Mouse (Mus musculus) stomach, embryonic 15.5 days (tissue): ENCODE data around the gene Notch3. TPM values are rescaled to one million over a fixed set of nuclear protein-coding genes. Genes with fewer than 3 reads are reported as not detected.
"Not testable (repeated sequence)": the region's sequence is repeated elsewhere in the genome, so short reads cannot be mapped to it uniquely, and the experiment has no call there.

ENCODE experiments used
- ATAC-seq: fragments of 200-750 bp; cut with Nextera tagmentation; 2 replicates; pipeline ENCODE4 v1.8.0; 2017; ENCODE audit warnings: low read depth, moderate number of reproducible peaks, moderate TSS enrichment; ENCODE audit not compliant: insufficient read depth, low FRiP score
- H3K27ac ChIP-seq: fragments of 300-500 bp; sonication (generic); 2 replicates; pipeline ENCODE4 v1.5.1; 2015; ENCODE audit warnings: mild to moderate bottlenecking, inconsistent platforms
- H3K27me3 ChIP-seq: fragments of 300-500 bp; sonication (generic); replicated peaks from 2 replicates; pipeline ENCODE4 v1.6.1; 2015; ENCODE audit warnings: inconsistent platforms
- H3K36me3 ChIP-seq: fragments of 300-500 bp; sonication (generic); 2 replicates; pipeline ENCODE4 v1.6.1; 2015; ENCODE audit warnings: inconsistent platforms
- H3K4me1 ChIP-seq: fragments of 300-500 bp; sonication (generic); 2 replicates; pipeline ENCODE4 v1.6.1; 2015; ENCODE audit warnings: inconsistent platforms
- H3K4me2 ChIP-seq: fragments of 300-500 bp; sonication (generic); 2 replicates; pipeline ENCODE4 v1.6.1; 2015; ENCODE audit warnings: mild to moderate bottlenecking, inconsistent platforms
- H3K4me3 ChIP-seq: fragments of 300-500 bp; sonication (generic); replicated peaks from 2 replicates; pipeline ENCODE4 v1.5.1; 2015; ENCODE audit warnings: inconsistent platforms
- H3K9ac ChIP-seq: fragments of 300-500 bp; sonication (generic); 2 replicates; pipeline ENCODE4 v1.6.1; 2015; ENCODE audit warnings: inconsistent platforms
- H3K9me3 ChIP-seq: fragments of 300-500 bp; sonication (generic); 2 replicates; pipeline ENCODE4 v1.6.1; 2016; ENCODE audit warnings: inconsistent platforms
- whole genome bisulfite sequencing: fragments of 180-500 bp; shearing (Covaris S2); methylation state at CpG from one replicate; pipeline ENCODE4 v1.1.7; 2015; 5-methylcytosine and 5-hydroxymethylcytosine counted together
- polyA plus RNA-seq: library from polyadenylated mRNA; unstranded; fragments of >200 nt; fragmentation: Nextera tagmentation; extraction: Ambion mirVana; gene quantifications from 2 replicates; pipeline ENCODE4 v1.2.1, GENCODE M21; 2015

Notch3 gene
- 13.1 and 14.2 TPM in 2 replicates for polyA plus RNA-seq

DNA sequence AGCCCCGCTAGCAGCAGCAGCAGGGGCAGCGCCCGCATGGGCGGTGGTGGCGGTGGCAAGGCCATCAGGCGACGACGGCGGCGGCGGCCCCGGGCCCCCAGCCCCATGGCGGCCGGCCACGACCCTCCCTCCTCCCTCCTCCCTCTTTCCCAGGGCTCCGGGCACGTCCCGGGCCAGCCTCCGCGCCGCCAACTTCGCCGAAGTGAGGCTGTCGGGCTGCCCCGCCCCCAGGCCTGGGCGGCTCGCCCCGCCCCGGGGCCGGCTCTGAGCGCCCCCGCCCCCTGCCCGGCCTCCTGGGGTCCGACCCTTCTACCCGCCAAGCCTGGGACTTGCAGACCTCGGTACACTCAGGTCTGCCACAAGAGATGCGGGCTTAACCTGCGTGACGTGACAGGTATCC, at the start of gene Notch3:
Gene Notch3, minus strand, starts transcription at position 166 of the 400 bp plus-strand sequence.
- Histone ChIP-seq H3K27ac (peak within 1 kb of the TSS; percentile 93), H3K4me3 (peak within 1 kb of the TSS; percentile 78), H3K9ac (peak within 1 kb of the TSS; percentile 73), H3K36me3 (no peaks in the 10 kb centered on the region), H3K9me3 (no peaks in the 10 kb centered on the region), H3K4me2 (peak within 1 kb of the TSS; percentile 86), H3K4me1 (peaks cover 34% of the 10 kb centered on the region), H3K27me3 (no peaks in the 10 kb centered on the region)
- under 1% methylated on average over 32 of the region's 39 CpGs for WGBS
- peak; percentile 63 for ATAC-seq

DNA sequence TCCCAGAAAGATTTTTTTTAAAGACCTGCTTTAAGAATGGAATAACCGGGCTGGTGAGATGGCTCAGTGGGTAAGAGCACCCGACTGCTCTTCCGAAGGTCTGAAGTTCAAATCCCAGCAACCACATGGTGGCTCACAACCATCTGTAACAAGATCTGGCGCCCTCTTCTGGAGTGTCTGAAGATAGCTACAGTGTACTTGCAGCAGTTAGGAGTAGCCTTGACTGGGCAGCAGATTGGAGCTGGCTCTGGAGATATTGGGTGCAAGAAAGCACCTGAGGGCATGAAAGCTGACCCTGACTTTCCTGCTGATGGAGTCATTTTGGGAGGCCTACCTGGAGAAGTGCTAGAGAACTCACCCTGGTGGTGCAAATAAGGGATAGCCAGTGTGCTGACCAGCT, 48.9 kb upstream of the Notch3 start:
- not testable (repeated sequence) for H3K4me3 ChIP-seq, H3K27ac ChIP-seq, H3K4me2 ChIP-seq, H3K4me1 ChIP-seq, H3K27me3 ChIP-seq, H3K9me3 ChIP-seq, ATAC-seq, H3K9ac ChIP-seq
- H3K36me3 ChIP-seq = peaks cover 50% of the 10 kb centered on the region
- 69% methylated on average over 4 of the region's 4 CpGs for WGBS

DNA sequence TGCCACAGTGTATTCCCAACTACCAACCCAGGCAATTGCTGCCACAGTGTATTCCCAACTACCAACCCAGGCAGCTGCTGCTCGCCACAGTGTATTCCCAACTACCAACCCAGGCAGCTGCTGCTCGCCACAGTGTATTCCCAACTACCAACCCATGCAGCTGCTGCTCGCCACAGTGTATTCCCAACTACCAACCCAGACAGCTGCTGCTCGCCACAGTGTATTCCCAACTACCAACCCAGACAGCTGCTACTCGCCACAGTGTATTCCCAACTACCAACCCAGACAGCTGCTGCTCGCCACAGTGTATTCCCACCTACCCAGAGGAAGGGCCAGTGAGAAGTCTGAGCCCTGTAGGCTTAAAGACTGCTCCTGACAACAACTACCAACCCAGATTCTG, 44.9 kb upstream of the Notch3 start:
- not testable (repeated sequence) for H3K27me3 ChIP-seq, H3K9me3 ChIP-seq, H3K9ac ChIP-seq, H3K27ac ChIP-seq, H3K4me3 ChIP-seq, ATAC-seq, H3K4me2 ChIP-seq
- 90% methylated on average over 6 of the region's 6 CpGs for WGBS
- Histone ChIP-seq H3K4me1 (peaks cover 14% of the 10 kb centered on the region; the same call in 1 of the 2 replicates), H3K36me3 (peaks cover 47% of the 10 kb centered on the region)

DNA sequence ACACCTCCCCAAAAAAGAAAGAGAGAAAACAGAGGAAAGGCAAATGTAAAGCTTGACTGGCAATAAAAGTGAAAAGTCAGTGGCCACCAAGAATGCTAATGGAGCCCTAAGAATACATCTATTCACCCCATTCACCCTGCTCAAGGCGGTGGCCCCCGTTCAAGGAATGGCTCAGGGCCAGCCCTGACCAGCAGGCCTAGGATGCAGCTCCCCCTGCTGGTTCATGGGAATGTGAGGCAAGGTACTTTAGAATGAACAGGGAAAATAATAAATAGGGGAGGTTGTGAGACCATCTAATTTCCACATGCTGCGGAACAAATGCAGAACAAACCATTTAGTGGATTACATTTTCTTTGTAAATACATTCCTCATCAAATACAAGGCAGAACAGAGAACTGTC, 43.1 kb upstream of the Notch3 start:
- H3K9me3 ChIP-seq = no peaks in the 10 kb centered on the region
- peak; percentile 45; the same call in 1 of the 2 replicates for ATAC-seq
- WGBS = 38% methylated on average over 3 of the region's 3 CpGs
- no peak overlapping the region for H3K4me2 ChIP-seq
- peaks cover 54% of the 10 kb centered on the region for H3K36me3 ChIP-seq
- no peak overlapping the region for H3K4me3 ChIP-seq
- H3K27me3 ChIP-seq = no peaks in the 10 kb centered on the region
- H3K4me1 ChIP-seq = peaks cover 14% of the 10 kb centered on the region; the same call in 1 of the 2 replicates
- no peak overlapping the region for H3K9ac ChIP-seq
- peak overlapping the region; percentile 72 for H3K27ac ChIP-seq

DNA sequence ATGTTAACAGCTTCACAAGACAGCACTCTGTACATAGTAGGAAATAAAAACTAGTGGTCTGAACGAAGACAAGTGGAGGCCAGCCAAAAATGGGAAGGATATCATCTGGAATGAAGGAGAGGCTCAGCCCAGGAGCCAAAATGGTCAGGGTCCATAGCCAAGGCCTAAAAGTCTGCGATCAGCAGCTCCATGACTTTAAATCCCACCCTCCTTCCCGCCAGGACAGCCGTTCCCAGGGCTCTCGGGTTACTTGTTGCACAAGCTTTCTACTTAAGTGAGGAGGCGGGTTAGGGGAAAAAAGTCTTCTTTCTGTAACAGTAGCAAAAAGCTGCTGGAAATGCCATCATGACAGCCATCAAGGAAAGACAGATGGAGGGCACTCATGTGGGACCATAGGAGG, 42.5 kb upstream of the Notch3 start:
- H3K4me3 ChIP-seq = no peak overlapping the region
- WGBS = 49% methylated on average over 6 of the region's 6 CpGs
- peak overlapping the region; percentile 72 for H3K27ac ChIP-seq
- peaks cover 14% of the 10 kb centered on the region; the same call in 1 of the 2 replicates for H3K4me1 ChIP-seq
- H3K9ac ChIP-seq = no peak overlapping the region
- no peaks in the 10 kb centered on the region for H3K9me3 ChIP-seq
- ATAC-seq = no peak
- peaks cover 50% of the 10 kb centered on the region for H3K36me3 ChIP-seq
- no peaks in the 10 kb centered on the region for H3K27me3 ChIP-seq
- no peak overlapping the region for H3K4me2 ChIP-seq

DNA sequence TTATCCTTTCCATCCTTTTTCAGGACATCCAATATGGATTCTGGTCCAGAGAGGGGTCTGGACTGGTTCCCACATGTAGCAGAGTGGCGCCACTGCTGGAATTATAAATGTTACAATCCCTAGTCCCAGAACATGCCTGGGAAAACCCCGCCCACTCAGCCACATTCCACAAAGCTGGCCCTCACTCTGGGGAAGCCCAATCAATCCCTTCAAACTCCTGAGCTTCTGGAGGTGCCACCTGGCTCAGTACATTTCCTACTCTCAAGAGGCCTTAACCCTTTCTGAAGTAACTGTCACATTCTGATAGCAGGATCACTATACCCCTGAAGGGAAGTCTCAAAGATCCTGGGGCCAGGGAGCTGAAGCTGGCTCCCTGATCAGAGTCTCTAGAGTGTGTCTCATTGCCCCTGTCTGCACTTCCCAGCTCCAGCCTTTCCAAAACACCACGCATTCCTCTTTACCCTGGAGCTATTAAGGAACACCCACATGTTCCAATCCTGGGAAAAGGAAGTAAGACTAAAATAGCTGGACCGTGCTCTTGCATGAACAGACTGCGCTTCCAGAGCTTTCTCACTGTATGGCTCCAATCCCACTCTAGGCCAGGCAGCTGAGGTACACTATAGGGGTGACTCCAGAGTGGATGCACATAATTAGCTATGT, 41.1 kb upstream of the Notch3 start:
- peaks cover 50% of the 10 kb centered on the region for H3K36me3 ChIP-seq
- peaks cover 14% of the 10 kb centered on the region; the same call in 1 of the 2 replicates for H3K4me1 ChIP-seq
- no peak overlapping the region for H3K9ac ChIP-seq
- no peaks in the 10 kb centered on the region for H3K9me3 ChIP-seq
- H3K27ac ChIP-seq = peak overlapping the region; percentile 58
- no peaks in the 10 kb centered on the region for H3K27me3 ChIP-seq
- no peak for ATAC-seq
- no peak overlapping the region for H3K4me2 ChIP-seq
- H3K4me3 ChIP-seq = no peak overlapping the region
- 49% methylated on average over 5 of the region's 5 CpGs for WGBS

DNA sequence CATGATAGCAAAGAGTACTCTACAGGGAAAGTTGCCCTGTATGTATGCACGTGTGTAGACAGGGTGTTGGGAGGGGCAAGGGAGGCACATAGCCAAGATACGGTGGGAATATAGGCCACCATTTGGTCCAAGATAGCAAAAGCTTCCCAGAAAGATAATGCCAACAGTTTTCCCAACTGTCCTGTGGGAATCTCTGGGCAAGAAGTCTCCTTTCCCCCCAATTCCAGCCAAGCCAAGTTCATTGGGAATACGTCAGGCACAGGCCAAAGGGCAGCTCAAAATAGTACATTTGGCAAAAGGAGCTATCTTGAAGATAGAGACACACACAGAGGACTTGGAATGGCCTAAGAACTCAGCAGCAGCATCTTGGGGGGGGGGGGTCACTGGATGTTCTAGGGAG, 38.7 kb upstream of the Notch3 start:
- Histone ChIP-seq H3K9ac (no peak overlapping the region), H3K4me1 (peaks cover 14% of the 10 kb centered on the region; the same call in 1 of the 2 replicates), H3K9me3 (no peaks in the 10 kb centered on the region), H3K27me3 (no peaks in the 10 kb centered on the region), H3K27ac (no peak overlapping the region), H3K4me3 (no peak overlapping the region), H3K36me3 (peaks cover 63% of the 10 kb centered on the region), H3K4me2 (no peak overlapping the region)
- no peak for ATAC-seq
- 76% methylated on average over 3 of the region's 3 CpGs for WGBS

DNA sequence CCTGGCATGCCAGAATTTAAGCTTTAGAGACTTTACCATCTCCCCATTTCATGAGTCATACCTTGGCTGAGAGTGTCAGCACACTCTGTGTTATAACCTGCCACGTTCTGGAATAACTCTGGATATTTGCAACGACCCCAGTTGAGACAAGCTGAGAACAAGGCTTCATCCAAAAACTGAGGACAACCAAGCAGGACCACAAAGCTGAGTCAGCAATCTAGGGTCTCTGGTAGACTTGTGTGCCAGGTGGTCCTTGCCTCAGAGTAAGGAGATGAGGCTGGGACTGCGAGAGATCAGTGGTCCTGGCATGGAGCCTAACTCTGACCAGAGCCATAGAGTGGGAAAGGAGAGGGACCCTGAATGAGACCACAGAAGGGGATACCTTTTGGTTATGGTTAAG, 36.3 kb upstream of the Notch3 start:
- no peaks in the 10 kb centered on the region for H3K27me3 ChIP-seq
- H3K27ac ChIP-seq = no peak overlapping the region
- H3K4me1 ChIP-seq = peaks cover 1% of the 10 kb centered on the region; the same call in 1 of the 2 replicates
- H3K36me3 ChIP-seq = peaks cover 74% of the 10 kb centered on the region
- no peak overlapping the region for H3K4me3 ChIP-seq
- H3K4me2 ChIP-seq = no peak overlapping the region
- H3K9ac ChIP-seq = no peak overlapping the region
- H3K9me3 ChIP-seq = no peaks in the 10 kb centered on the region
- no peak for ATAC-seq
- WGBS = 73% methylated on average over 3 of the region's 3 CpGs

DNA sequence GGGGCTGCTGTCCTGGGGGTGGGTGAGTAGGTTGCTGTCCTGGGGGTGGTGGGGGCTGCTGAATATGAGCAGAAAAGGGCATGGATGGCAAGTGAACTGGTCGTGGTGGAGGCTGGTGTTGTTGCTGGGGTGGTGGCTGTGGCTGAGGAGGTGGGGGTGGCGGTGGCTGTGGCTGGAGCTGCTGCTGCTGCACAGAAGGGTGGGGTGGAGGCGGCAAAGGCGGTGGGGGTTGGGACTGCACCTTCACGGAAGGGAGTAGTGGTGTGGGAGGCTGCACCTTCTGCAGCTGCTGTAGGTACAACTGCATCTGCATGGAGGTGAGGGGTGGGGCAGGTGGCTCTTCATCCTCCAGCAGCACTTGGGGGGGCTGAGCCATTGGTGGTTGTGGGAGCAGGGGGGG, 34.4 kb upstream of the Notch3 start:
- no peak overlapping the region for H3K9ac ChIP-seq
- H3K36me3 ChIP-seq = peaks cover 76% of the 10 kb centered on the region
- ATAC-seq = no peak
- no peaks in the 10 kb centered on the region for H3K9me3 ChIP-seq
- no peaks in the 10 kb centered on the region for H3K4me1 ChIP-seq
- H3K27ac ChIP-seq = no peak overlapping the region
- no peak overlapping the region for H3K4me2 ChIP-seq
- H3K27me3 ChIP-seq = no peaks in the 10 kb centered on the region
- H3K4me3 ChIP-seq = no peak overlapping the region
- 72% methylated on average over 5 of the region's 5 CpGs for WGBS

DNA sequence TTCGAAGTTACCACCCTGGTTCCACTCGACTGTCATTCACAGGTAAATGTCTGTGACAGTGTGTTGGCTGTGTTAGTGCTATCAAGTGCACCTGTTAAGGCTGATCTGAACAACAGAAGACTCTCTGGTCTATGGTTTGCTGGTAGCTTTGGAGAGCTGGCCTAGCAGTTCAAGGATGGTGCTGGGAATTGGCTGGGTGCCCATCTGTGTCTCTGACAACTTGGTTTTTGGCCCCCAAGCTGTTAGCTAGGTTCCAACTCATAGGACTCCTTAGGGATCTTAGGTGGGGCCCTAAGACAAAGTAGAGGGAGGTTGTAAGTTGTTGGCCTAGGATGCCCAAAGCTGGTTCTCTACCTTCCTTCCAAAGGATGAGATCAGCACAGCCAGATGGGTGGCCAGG, 33.1 kb upstream of the Notch3 start:
- Histone ChIP-seq H3K27me3 (no peaks in the 10 kb centered on the region), H3K4me1 (no peaks in the 10 kb centered on the region), H3K9ac (no peak overlapping the region), H3K4me3 (no peak overlapping the region), H3K9me3 (no peaks in the 10 kb centered on the region), H3K36me3 (peaks cover 74% of the 10 kb centered on the region), H3K4me2 (no peak overlapping the region), H3K27ac (no peak overlapping the region)
- no peak for ATAC-seq
- WGBS = 85% methylated on average over 2 of the region's 2 CpGs

DNA sequence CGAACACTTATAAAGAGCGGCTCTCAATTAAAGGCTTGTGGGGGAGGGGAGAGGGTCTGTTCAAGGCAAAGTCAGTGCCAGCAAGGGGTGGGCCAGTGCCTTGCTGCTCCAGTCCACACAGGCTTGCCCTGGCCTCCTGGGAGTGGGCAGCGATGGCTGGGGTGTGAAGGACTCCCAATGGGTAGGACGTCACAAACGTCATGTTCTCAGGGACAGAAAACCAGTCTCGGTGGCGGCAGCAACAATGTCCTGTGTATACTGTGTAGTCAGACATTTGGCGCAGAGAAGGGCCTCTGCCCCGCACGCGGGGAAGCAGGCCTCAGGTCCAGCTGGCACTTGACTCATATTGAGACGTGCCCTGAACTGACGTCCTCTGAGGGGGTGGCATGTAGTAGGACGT, 30.5 kb upstream of the Notch3 start:
- WGBS = 90% methylated on average over 14 of the region's 14 CpGs
- peaks cover 60% of the 10 kb centered on the region for H3K36me3 ChIP-seq
- no peak; the same call in 1 of the 2 replicates for ATAC-seq

DNA sequence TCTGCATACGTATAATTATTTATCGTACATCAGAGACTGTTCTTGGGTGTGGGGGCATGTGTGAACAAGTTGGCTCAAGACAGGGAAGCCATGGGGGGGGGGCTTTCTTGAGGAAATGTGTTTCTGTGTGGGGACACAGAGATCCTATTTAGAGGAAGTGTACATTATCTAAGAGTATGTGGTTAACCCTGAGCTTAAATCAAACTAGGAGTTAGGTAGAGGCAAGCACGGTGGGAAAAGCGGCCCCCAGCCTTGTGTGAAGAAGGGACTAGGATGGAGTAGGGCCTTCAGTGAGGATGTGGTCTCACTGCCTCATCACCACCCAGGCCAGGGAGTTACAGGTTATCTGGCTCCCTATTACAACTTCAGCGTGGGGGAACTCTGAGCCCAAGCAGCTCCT, 29.1 kb upstream of the Notch3 start:
- no peak overlapping the region for H3K4me3 ChIP-seq
- WGBS = 84% methylated on average over 5 of the region's 5 CpGs
- peaks cover 46% of the 10 kb centered on the region for H3K36me3 ChIP-seq
- H3K27me3 ChIP-seq = no peaks in the 10 kb centered on the region
- no peak overlapping the region for H3K9ac ChIP-seq
- no peaks in the 10 kb centered on the region for H3K9me3 ChIP-seq
- ATAC-seq = no peak
- no peaks in the 10 kb centered on the region for H3K4me1 ChIP-seq
- no peak overlapping the region for H3K27ac ChIP-seq
- no peak overlapping the region for H3K4me2 ChIP-seq

More for the DNA sequence above, 30.5 kb upstream of the Notch3 start:
- Histone ChIP-seq H3K4me2 (no peak overlapping the region), H3K27me3 (no peaks in the 10 kb centered on the region), H3K4me3 (no peak overlapping the region), H3K27ac (no peak overlapping the region), H3K4me1 (no peaks in the 10 kb centered on the region), H3K9ac (no peak overlapping the region), H3K9me3 (no peaks in the 10 kb centered on the region)
